Mouse (Mus musculus): ENCODE measurements around the gene Olfr598. TPM values are rescaled to one million over a fixed set of nuclear protein-coding genes. Genes with fewer than 3 reads are reported as not detected.
"Not testable (repeated sequence)": the region's sequence is repeated elsewhere in the genome, so short reads cannot be mapped to it uniquely, and the experiment has no call there.

Olfr598 gene
- polyA plus RNA-seq (2015; fragmentation: Nextera tagmentation; extraction: Ambion mirVana) = not detected in 2 replicates

GRCm38 (mm10) chr7:103323268-103323667 is at the start of gene Olfr598:
Gene Olfr598 (plus strand): TSS chr7:103323568.
- Histone ChIP-seq H3K9ac (ENCODE audit: low read depth, low read length) (no peak within 1 kb of the TSS), H3K36me3 (ENCODE audit: control insufficient read depth, insufficient read depth, low read length) (no peaks in the 10 kb centered on the region), H3K9me3 (ENCODE audit: control insufficient read depth, low read length) (no peaks in the 10 kb centered on the region), H3K27me3 (replicated peaks; ENCODE audit: control insufficient read depth, insufficient read depth, low read length) (no peaks in the 10 kb centered on the region), H3K27ac (ENCODE audit: low read depth, low read length) (no peak within 1 kb of the TSS), H3K4me2 (ENCODE audit: low read length) (no peak within 1 kb of the TSS), H3K4me1 (ENCODE audit: control insufficient read depth, insufficient read depth, low read depth, low read length) (no peaks in the 10 kb centered on the region), H3K4me3 (ENCODE audit: low read length) (no peak within 1 kb of the TSS)
- ATAC-seq = no peak

DNA sequence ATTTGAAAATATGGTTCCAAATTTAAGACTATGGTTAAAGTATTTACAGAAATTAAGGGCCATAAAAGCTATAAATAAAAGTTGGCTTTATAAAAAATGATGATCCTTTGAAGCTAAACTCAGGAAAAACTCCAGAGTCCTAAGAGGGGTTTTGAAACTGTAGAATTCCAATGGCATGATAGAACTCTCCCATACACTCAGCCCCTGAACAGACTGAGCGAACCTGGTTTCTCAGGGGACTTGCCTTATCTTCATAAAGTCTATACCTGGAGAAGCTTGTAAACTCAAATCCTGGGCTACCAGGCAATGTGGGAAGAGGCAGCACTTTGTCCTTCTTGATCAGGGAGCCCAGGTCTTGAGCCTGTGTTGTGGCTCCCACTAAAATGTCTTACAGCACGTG is 18.0 kb upstream of the Olfr598 start, which contains the start of gene Olfr596:
Gene Olfr596, plus strand, starts transcription at position 301 of the 400 bp plus-strand sequence.
- not testable (repeated sequence) for H3K9ac ChIP-seq (ENCODE audit: low read depth, low read length); ATAC-seq; H3K4me2 ChIP-seq (ENCODE audit: low read length); H3K36me3 ChIP-seq (ENCODE audit: control insufficient read depth, insufficient read depth, low read length); H3K4me3 ChIP-seq (ENCODE audit: low read length); H3K4me1 ChIP-seq (ENCODE audit: control insufficient read depth, insufficient read depth, low read depth, low read length); H3K27ac ChIP-seq (ENCODE audit: low read depth, low read length); H3K9me3 ChIP-seq (ENCODE audit: control insufficient read depth, low read length); H3K27me3 ChIP-seq (replicated peaks; ENCODE audit: control insufficient read depth, insufficient read depth, low read length)
- 92% methylated on average over 2 of the region's 2 CpGs for WGBS

DNA sequence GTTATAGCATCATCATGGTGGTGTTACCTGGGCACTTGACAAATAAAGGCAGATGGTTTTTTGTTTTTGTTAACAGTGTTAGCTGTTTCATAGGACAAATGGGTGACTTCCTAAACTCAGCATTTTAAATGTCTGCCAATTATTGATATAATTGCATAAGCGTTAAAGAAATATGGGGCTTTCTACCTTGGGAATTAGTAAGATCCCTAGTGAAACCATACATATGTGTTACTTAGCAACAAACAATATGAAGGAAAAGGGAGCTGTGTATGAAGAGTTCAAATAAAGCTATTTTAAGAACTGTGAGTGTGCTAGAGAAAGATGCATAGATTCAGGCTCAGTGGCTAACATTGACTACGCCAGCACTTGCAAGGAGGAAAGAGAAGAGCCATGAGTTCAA is 7.4 kb upstream of the Olfr598 start, which contains the start of gene Olfr597:
Gene Olfr597, plus strand, starts transcription at position 301 of the 400 bp plus-strand sequence.
- H3K9ac ChIP-seq (ENCODE audit: low read depth, low read length) = not testable (repeated sequence)
- WGBS = 88% methylated on average over 2 of the region's 2 CpGs

DNA sequence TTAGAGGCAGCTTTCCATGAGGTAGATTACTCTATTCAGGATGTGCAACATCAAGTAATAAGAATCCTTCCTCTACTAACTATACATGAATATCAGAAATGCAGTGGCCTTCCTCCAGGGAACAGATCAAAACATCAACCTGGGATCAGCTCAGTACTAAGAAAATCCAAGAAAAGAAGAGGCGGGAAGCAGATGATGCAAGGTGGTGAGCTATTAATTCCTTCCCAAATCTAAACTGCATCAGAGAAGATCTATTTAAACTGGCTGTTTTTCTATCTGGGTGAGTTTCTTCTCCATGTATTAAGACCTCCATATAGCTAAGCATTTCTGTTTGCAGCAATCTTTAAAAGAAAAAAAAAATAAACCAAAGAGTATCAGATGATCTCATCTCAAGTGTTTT is 12.2 kb downstream of the Olfr598 start, which contains the start of gene Olfr599:
Gene Olfr599, plus strand, starts transcription at position 301 of the 400 bp plus-strand sequence.
- Histone ChIP-seq H3K36me3 (ENCODE audit: control insufficient read depth, insufficient read depth, low read length) (no peaks in the 10 kb centered on the region), H3K4me3 (ENCODE audit: low read length) (no peak within 1 kb of the TSS), H3K9ac (ENCODE audit: low read depth, low read length) (no peak within 1 kb of the TSS), H3K27ac (ENCODE audit: low read depth, low read length) (no peak within 1 kb of the TSS), H3K9me3 (ENCODE audit: control insufficient read depth, low read length) (no peaks in the 10 kb centered on the region), H3K27me3 (replicated peaks; ENCODE audit: control insufficient read depth, insufficient read depth, low read length) (no peaks in the 10 kb centered on the region), H3K4me2 (ENCODE audit: low read length) (no peak within 1 kb of the TSS), H3K4me1 (ENCODE audit: control insufficient read depth, insufficient read depth, low read depth, low read length) (no peaks in the 10 kb centered on the region)
- 91% methylated on average over 1 of the region's 1 CpGs for WGBS
- no peak for ATAC-seq

More for the DNA sequence above, 7.4 kb upstream of the Olfr598 start, which contains the start of gene Olfr597:
- not testable (repeated sequence) for H3K4me2 ChIP-seq (ENCODE audit: low read length); H3K27me3 ChIP-seq (replicated peaks; ENCODE audit: control insufficient read depth, insufficient read depth, low read length); H3K4me1 ChIP-seq (ENCODE audit: control insufficient read depth, insufficient read depth, low read depth, low read length); H3K27ac ChIP-seq (ENCODE audit: low read depth, low read length); H3K36me3 ChIP-seq (ENCODE audit: control insufficient read depth, insufficient read depth, low read length); H3K4me3 ChIP-seq (ENCODE audit: low read length); H3K9me3 ChIP-seq (ENCODE audit: control insufficient read depth, low read length); ATAC-seq

DNA sequence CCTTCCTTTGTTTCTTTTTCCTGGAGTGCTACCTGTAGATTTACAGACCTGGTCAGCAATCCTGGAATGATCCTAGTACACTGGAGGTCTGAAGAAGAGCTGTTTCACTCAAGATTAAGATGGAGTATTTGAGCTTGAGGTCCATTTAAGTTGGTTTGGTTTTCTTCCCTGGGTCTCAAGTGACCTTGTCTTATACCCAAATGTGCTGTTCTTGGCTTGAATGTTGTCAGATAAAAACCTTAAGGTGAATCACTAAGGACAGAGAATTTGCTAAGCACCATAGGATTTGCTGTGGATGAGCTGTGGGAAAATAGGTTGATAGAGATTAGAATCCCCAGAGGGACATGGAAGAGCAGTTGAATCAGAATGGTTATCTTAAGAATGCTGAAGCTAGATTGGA is 26.2 kb downstream of the Olfr598 start, which contains the start of gene Olfr600:
Gene Olfr600, minus strand, starts transcription at position 101 of the 400 bp plus-strand sequence.
- no peak within 1 kb of the TSS for H3K4me2 ChIP-seq (ENCODE audit: low read length)

GRCm38 (mm10) chr7:103362555-103362954 is 39.2 kb downstream of the Olfr598 start, which contains the start of gene Olfr601:
Gene Olfr601 (minus strand): TSS chr7:103362655.
- 91% methylated on average over 1 of the region's 1 CpGs for WGBS
- Histone ChIP-seq H3K9me3 (ENCODE audit: control insufficient read depth, low read length) (no peaks in the 10 kb centered on the region), H3K9ac (ENCODE audit: low read depth, low read length) (no peak within 1 kb of the TSS), H3K27ac (ENCODE audit: low read depth, low read length) (no peak within 1 kb of the TSS), H3K4me2 (ENCODE audit: low read length) (no peak within 1 kb of the TSS), H3K4me3 (ENCODE audit: low read length) (no peak within 1 kb of the TSS), H3K4me1 (ENCODE audit: control insufficient read depth, insufficient read depth, low read depth, low read length) (no peaks in the 10 kb centered on the region), H3K27me3 (replicated peaks; ENCODE audit: control insufficient read depth, insufficient read depth, low read length) (no peaks in the 10 kb centered on the region), H3K36me3 (ENCODE audit: control insufficient read depth, insufficient read depth, low read length) (no peaks in the 10 kb centered on the region)
- no peak for ATAC-seq

More for the DNA sequence above, 26.2 kb downstream of the Olfr598 start, which contains the start of gene Olfr600:
- ATAC-seq = no peak
- H3K4me3 ChIP-seq (ENCODE audit: low read length) = no peak within 1 kb of the TSS
- no peaks in the 10 kb centered on the region for H3K9me3 ChIP-seq (ENCODE audit: control insufficient read depth, low read length)
- H3K36me3 ChIP-seq (ENCODE audit: control insufficient read depth, insufficient read depth, low read length) = no peaks in the 10 kb centered on the region
- no peaks in the 10 kb centered on the region for H3K4me1 ChIP-seq (ENCODE audit: control insufficient read depth, insufficient read depth, low read depth, low read length)
- no peak within 1 kb of the TSS for H3K9ac ChIP-seq (ENCODE audit: low read depth, low read length)
- H3K27ac ChIP-seq (ENCODE audit: low read depth, low read length) = no peak within 1 kb of the TSS
- H3K27me3 ChIP-seq (replicated peaks; ENCODE audit: control insufficient read depth, insufficient read depth, low read length) = no peaks in the 10 kb centered on the region

Other genes with a start within 250 kb of the Olfr598 start
- gene Olfr584, start 241.7 kb upstream of the Olfr598 start, polyA plus RNA-seq (2015; fragmentation: Nextera tagmentation; extraction: Ambion mirVana) = not detected in 2 replicates
- not detected in 2 replicates for gene Olfr585, start 225.8 kb upstream of the Olfr598 start, polyA plus RNA-seq (2015; fragmentation: Nextera tagmentation; extraction: Ambion mirVana)
- not detected in 2 replicates for gene Olfr586, start 197.9 kb upstream of the Olfr598 start, polyA plus RNA-seq (2015; fragmentation: Nextera tagmentation; extraction: Ambion mirVana)
- not detected in 2 replicates for gene Olfr588-ps1, start 182.7 kb upstream of the Olfr598 start, polyA plus RNA-seq (2015; fragmentation: Nextera tagmentation; extraction: Ambion mirVana)
- gene Olfr589, start 167.2 kb upstream of the Olfr598 start, polyA plus RNA-seq (2015; fragmentation: Nextera tagmentation; extraction: Ambion mirVana) = not detected in 2 replicates
- gene Olfr591, start 145.2 kb upstream of the Olfr598 start, polyA plus RNA-seq (2015; fragmentation: Nextera tagmentation; extraction: Ambion mirVana) = not detected in 2 replicates
- not detected in 2 replicates for gene Olfr592, start 138.8 kb upstream of the Olfr598 start, polyA plus RNA-seq (2015; fragmentation: Nextera tagmentation; extraction: Ambion mirVana)
- gene Olfr593, start 111.7 kb upstream of the Olfr598 start, polyA plus RNA-seq (2015; fragmentation: Nextera tagmentation; extraction: Ambion mirVana) = not detected in 2 replicates
- not detected in 2 replicates for gene Olfr594, start 106.6 kb upstream of the Olfr598 start, polyA plus RNA-seq (2015; fragmentation: Nextera tagmentation; extraction: Ambion mirVana)
- gene Usp17ld, start 71.1 kb upstream of the Olfr598 start, polyA plus RNA-seq (2015; fragmentation: Nextera tagmentation; extraction: Ambion mirVana) = not detected in 2 replicates
- gene Olfr596, start 17.9 kb upstream of the Olfr598 start, polyA plus RNA-seq (2015; fragmentation: Nextera tagmentation; extraction: Ambion mirVana) = not detected in 2 replicates
- not detected in 2 replicates for gene Olfr597, start 7.3 kb upstream of the Olfr598 start, polyA plus RNA-seq (2015; fragmentation: Nextera tagmentation; extraction: Ambion mirVana)
- not detected in 2 replicates for gene Olfr599, start 12.3 kb downstream of the Olfr598 start, polyA plus RNA-seq (2015; fragmentation: Nextera tagmentation; extraction: Ambion mirVana)
- not detected in 2 replicates for gene Olfr600, start 26.1 kb downstream of the Olfr598 start, polyA plus RNA-seq (2015; fragmentation: Nextera tagmentation; extraction: Ambion mirVana)
- not detected in 2 replicates for gene Olfr601, start 39.1 kb downstream of the Olfr598 start, polyA plus RNA-seq (2015; fragmentation: Nextera tagmentation; extraction: Ambion mirVana)
- gene Olfr603, start 62.6 kb downstream of the Olfr598 start, polyA plus RNA-seq (2015; fragmentation: Nextera tagmentation; extraction: Ambion mirVana) = not detected in 2 replicates
- not detected in 2 replicates for gene Usp17lc, start 91.5 kb downstream of the Olfr598 start, polyA plus RNA-seq (2015; fragmentation: Nextera tagmentation; extraction: Ambion mirVana)
- not detected in 2 replicates for gene Olfr605, start 121.9 kb downstream of the Olfr598 start, polyA plus RNA-seq (2015; fragmentation: Nextera tagmentation; extraction: Ambion mirVana)
- gene Olfr606, start 125.5 kb downstream of the Olfr598 start, polyA plus RNA-seq (2015; fragmentation: Nextera tagmentation; extraction: Ambion mirVana) = not detected in 2 replicates
- gene Olfr607, start 140.6 kb downstream of the Olfr598 start, polyA plus RNA-seq (2015; fragmentation: Nextera tagmentation; extraction: Ambion mirVana) = not detected in 2 replicates
- gene Olfr608, start 146.3 kb downstream of the Olfr598 start, polyA plus RNA-seq (2015; fragmentation: Nextera tagmentation; extraction: Ambion mirVana) = not detected in 2 replicates
- gene Olfr609, start 174.5 kb downstream of the Olfr598 start, polyA plus RNA-seq (2015; fragmentation: Nextera tagmentation; extraction: Ambion mirVana) = not detected in 2 replicates
- not detected in 2 replicates for gene Olfr610, start 188.6 kb downstream of the Olfr598 start, polyA plus RNA-seq (2015; fragmentation: Nextera tagmentation; extraction: Ambion mirVana)
- not detected in 2 replicates for gene Olfr611, start 197.3 kb downstream of the Olfr598 start, polyA plus RNA-seq (2015; fragmentation: Nextera tagmentation; extraction: Ambion mirVana)
- gene Olfr612, start 219.1 kb downstream of the Olfr598 start, polyA plus RNA-seq (2015; fragmentation: Nextera tagmentation; extraction: Ambion mirVana) = not detected in 2 replicates
- gene Olfr613, start 224.5 kb downstream of the Olfr598 start, polyA plus RNA-seq (2015; fragmentation: Nextera tagmentation; extraction: Ambion mirVana) = not detected in 2 replicates
- gene Olfr615, start 232.5 kb downstream of the Olfr598 start, polyA plus RNA-seq (2015; fragmentation: Nextera tagmentation; extraction: Ambion mirVana) = not detected in 2 replicates
- gene Olfr616, start 245.6 kb downstream of the Olfr598 start, polyA plus RNA-seq (2015; fragmentation: Nextera tagmentation; extraction: Ambion mirVana) = not detected in 2 replicates
- not detected in 2 replicates for gene Olfr617, start 249.5 kb downstream of the Olfr598 start, polyA plus RNA-seq (2015; fragmentation: Nextera tagmentation; extraction: Ambion mirVana)